Mouse (Mus musculus) frontal cortex, adult 2 months (tissue): ENCODE measurements around the gene Larp4b. TPM values are rescaled to one million over a fixed set of nuclear protein-coding genes. Genes with fewer than 3 reads are reported as not detected.

ENCODE experiments used
- DNase-seq, 2 experiments: peaks; one replicate each; pipeline ENCODE4 v3.0.0; 2022; ENCODE audit warnings: low spot score in 1 of 2; ENCODE audit errors: extremely low spot score in 1 of 2
- polyA plus RNA-seq: library from polyadenylated mRNA; depleted of rRNA; stranded (reverse); fragments of >200 nt; gene quantifications from 2 replicates; pipeline ENCODE4 v1.2.3, GENCODE M21; 2012; rRNA removed

Gene Larp4b
- polyA plus RNA-seq, 1 experiment = 34.2 TPM

DNA sequence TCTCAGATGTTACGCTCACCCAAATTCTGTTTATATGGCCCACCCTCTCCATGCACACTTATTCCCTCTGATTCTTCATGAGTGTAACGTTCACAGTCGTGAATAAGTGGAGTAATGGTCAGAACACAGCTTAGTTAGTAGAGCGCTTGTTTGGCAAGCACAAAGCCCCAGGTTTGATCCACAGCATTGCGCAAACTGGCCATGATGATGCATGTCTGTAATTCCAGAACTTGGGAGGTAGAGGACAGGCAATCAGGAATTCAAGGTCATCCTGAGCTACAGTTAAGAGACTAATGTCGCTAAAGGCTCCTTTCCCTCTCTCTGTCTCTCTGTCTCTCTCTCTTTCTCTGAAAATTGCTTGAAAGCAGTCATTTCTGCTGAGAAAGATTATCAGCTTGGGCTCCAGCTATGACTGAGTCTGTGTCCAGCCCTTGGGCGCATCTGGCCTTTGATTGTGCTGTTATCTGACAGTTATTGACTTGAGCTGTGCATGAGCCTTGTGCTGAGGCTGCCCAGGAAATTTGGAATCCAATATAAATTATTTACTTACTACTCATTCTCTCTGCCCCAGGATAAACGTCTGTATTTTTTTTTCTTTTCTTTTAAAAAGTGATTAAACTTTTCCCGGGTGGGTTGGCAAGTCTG is 129.2 kb downstream of the Larp4b start:
- DNase-seq = no peak

Other genes with a start within 250 kb of the Larp4b start
- 40.2 and 41.2 TPM in 2 replicates for gene Wdr37, start 222.0 kb upstream of the Larp4b start, polyA plus RNA-seq
- gene Idi1, start 208.4 kb upstream of the Larp4b start, polyA plus RNA-seq = 37.7 and 40.9 TPM in 2 replicates
- 0.12 TPM in 1 of 2 replicates, not detected in the other for gene Gm9745, start 145.7 kb upstream of the Larp4b start, polyA plus RNA-seq
- gene Idi2, start 141.0 kb upstream of the Larp4b start, polyA plus RNA-seq = 0.04 TPM in 1 of 2 replicates, not detected in the other
- 21.5 and 23.4 TPM in 2 replicates for gene Gtpbp4, start 97.8 kb upstream of the Larp4b start, polyA plus RNA-seq
- 27.1 and 29.9 TPM in 2 replicates for gene Dip2c, start 182.6 kb downstream of the Larp4b start, polyA plus RNA-seq